Mouse (Mus musculus): ENCODE measurements around the gene Txk. TPM values are rescaled to one million over a fixed set of nuclear protein-coding genes. Genes with fewer than 3 reads are reported as not detected.

The Txk gene
- polyA plus RNA-seq, 1 experiment from 2014 or later, result 0.07 TPM

DNA sequence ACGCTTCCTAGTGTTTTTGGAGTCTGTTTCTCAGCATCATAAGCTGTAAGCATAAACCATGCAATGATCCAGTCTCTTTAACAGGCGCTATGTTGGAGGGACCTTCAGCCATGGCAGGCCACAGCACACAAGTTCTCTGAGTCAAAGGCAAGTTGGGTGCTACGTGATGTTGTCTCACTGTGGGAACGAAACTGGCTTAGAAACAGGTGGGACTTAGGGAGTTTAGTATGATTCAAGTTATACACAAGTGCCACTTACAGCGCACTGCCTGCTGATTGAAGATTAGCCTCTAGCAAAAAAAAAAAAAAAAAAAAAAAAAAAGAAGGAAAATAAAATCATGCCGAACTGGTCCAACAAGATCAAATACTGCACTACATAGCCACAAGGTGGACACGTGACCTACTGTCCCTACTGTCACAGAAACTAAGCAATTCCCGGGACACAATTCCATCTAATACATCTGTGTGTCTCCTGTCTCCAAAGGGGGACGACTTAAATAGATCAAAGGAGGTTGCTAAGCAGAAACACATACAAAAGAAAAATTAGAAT lies 77.5 kb downstream of the Txk start:
- Histone ChIP-seq H3K4me3 (replicated peaks) (no peak overlapping the region), H3K4me2 (replicated peaks) (no peak overlapping the region), H3K27ac (no peak overlapping the region), H3K36me3 (no peaks in the 10 kb centered on the region), H3K9ac (replicated peaks) (no peak overlapping the region), H3K4me1 (replicated peaks) (peaks cover 15% of the 10 kb centered on the region), H3K27me3 (no peaks in the 10 kb centered on the region), H3K9me3 (no peaks in the 10 kb centered on the region)
- no peak for ATAC-seq
- WGBS, result 79% methylated on average over 9 of the region's 9 CpGs

DNA sequence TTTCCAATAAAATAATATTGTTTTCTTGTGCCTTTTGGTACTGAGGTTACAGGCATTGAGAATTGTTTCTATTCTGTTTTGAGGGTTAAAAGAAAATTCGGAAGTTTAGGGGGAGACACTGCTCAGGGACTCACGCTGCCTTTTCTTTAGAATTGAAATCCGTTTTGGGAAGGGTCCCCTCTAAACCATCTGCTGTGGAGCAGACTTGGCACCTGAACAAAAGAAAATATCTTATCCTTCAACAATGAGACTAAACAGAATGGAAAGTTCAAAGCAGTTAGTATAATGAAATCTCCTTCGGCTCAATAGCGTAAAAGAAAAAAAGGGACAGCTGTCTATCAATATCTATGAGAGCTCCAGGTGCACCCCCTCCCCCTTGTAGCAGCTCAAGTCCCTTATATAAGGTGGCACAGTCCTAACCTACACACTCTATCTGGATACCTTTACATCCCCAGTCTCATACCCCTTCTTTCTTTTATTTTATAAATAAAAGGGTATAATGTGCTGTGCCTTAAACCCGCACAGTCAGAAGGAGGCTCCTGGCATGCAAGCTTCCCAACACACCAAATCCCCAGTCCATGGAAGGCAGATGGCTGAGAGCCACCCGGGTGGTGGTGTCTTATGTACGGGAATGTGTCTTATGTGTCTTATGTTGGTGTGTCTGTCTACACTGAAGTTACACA lies 81.4 kb downstream of the Txk start:
- H3K27ac ChIP-seq, result 0 out of 2 replicates have a peak overlapping the region, but pooled peaks have one; percentile 14
- H3K27me3 ChIP-seq, result no peaks in the 10 kb centered on the region
- H3K4me2 ChIP-seq (replicated peaks), result no peak overlapping the region
- H3K36me3 ChIP-seq, result no peaks in the 10 kb centered on the region
- H3K4me3 ChIP-seq (replicated peaks), result no peak overlapping the region
- no peak overlapping the region for H3K9ac ChIP-seq (replicated peaks)
- peak; percentile 87 for ATAC-seq
- WGBS, result 20% methylated on average over 8 of the region's 8 CpGs
- H3K4me1 ChIP-seq (replicated peaks), result peaks cover 19% of the 10 kb centered on the region
- no peaks in the 10 kb centered on the region for H3K9me3 ChIP-seq

DNA sequence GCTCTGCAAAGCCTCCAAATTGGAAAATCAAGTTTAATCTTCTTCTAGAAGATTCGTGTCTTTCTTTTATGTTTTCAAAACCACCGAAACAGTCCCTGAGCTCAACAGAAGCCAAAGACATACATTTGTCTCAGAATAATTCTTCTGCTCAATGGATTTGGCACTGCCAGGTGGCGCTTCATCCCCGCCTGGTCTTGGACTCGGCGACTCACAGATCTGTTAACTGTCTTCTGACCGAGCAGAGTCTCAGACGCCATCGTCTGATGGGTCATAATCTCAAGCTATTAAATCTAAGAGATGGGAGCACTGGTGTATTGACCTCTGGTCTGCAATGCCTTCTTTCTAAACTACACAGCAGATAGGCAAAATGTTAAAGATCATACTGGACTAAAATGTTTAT lies 84.2 kb downstream of the Txk start:
- no peak for ATAC-seq
- H3K4me3 ChIP-seq (replicated peaks), result no peak overlapping the region
- 89% methylated on average over 9 of the region's 9 CpGs for WGBS
- H3K9ac ChIP-seq (replicated peaks), result no peak overlapping the region
- no peaks in the 10 kb centered on the region for H3K36me3 ChIP-seq
- no peaks in the 10 kb centered on the region for H3K9me3 ChIP-seq
- H3K4me2 ChIP-seq (replicated peaks), result no peak overlapping the region
- no peaks in the 10 kb centered on the region for H3K27me3 ChIP-seq
- H3K27ac ChIP-seq, result no peak overlapping the region
- peaks cover 19% of the 10 kb centered on the region for H3K4me1 ChIP-seq (replicated peaks)

GRCm38 (mm10) chr5:72666428-72666827 lies 86.1 kb downstream of the Txk start:
- WGBS, result 62% methylated on average over 7 of the region's 7 CpGs
- 0 out of 2 replicates have a peak, but pooled peaks have one; percentile 32 for ATAC-seq

DNA sequence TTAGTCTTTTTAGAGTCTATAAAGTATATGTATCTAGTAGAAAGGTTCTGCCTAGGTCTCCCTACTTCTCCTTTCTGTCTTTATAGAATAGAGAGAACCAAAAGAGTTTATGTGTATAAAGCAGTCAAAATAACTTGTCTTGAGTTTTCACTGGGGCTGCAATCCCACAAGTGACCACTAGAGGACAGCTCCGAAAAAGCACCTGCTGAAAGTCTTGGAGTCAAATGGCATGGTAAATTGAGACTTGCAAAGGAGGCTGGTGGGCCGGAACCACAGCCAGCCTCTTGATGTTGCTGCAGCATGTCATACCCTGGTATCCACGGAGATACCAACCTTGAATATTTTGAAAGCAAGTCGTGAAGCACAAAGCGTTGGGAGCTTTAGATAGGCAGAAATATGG lies 87.3 kb downstream of the Txk start:
- ATAC-seq, result no peak
- Histone ChIP-seq H3K27me3 (no peaks in the 10 kb centered on the region), H3K9me3 (no peaks in the 10 kb centered on the region), H3K36me3 (no peaks in the 10 kb centered on the region), H3K4me1 (replicated peaks) (0 out of 2 replicates have a peak, but pooled peaks cover 4% of the 10 kb centered on the region), H3K27ac (no peak overlapping the region), H3K9ac (replicated peaks) (no peak overlapping the region), H3K4me3 (replicated peaks) (no peak overlapping the region), H3K4me2 (replicated peaks) (no peak overlapping the region)
- 20% methylated on average over 5 of the region's 5 CpGs for WGBS

More at GRCm38 (mm10) chr5:72666428-72666827, 86.1 kb downstream of the Txk start:
- Histone ChIP-seq H3K36me3 (no peaks in the 10 kb centered on the region), H3K4me3 (replicated peaks) (no peak overlapping the region), H3K27me3 (no peaks in the 10 kb centered on the region), H3K27ac (no peak overlapping the region), H3K4me2 (replicated peaks) (no peak overlapping the region), H3K4me1 (replicated peaks) (peaks cover 13% of the 10 kb centered on the region), H3K9ac (replicated peaks) (no peak overlapping the region), H3K9me3 (no peaks in the 10 kb centered on the region)

DNA sequence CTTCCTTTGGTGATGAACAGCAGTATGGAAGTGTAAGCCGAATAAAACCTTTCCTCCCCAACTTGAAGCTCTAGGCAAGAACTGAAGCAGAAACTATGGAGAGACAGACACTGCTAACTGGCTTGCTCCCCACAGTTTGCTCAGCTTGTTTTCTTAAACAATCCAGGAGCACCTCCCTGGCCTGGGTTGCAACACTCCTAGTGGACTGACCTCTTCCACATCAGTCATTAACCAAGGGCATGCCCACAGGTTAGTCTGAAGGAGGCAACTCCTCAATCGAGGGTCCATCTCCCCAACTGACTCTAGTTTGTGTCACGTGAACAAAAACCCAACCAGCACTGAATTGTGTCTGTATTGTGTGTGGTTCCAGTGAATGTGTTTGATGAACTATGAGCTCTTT lies 87.7 kb downstream of the Txk start:
- no peaks in the 10 kb centered on the region for H3K36me3 ChIP-seq
- H3K4me1 ChIP-seq (replicated peaks), result 0 out of 2 replicates have a peak, but pooled peaks cover 4% of the 10 kb centered on the region
- no peak overlapping the region for H3K27ac ChIP-seq
- no peak for ATAC-seq
- WGBS, result 46% methylated on average over 3 of the region's 3 CpGs
- no peak overlapping the region for H3K9ac ChIP-seq (replicated peaks)
- H3K27me3 ChIP-seq, result no peaks in the 10 kb centered on the region
- H3K4me3 ChIP-seq (replicated peaks), result no peak overlapping the region
- H3K9me3 ChIP-seq, result no peaks in the 10 kb centered on the region
- no peak overlapping the region for H3K4me2 ChIP-seq (replicated peaks)

GRCm38 (mm10) chr5:72664126-72664525 lies 88.5 kb downstream of the Txk start:
- H3K27ac ChIP-seq, result no peak overlapping the region
- H3K4me2 ChIP-seq (replicated peaks), result no peak overlapping the region
- no peaks in the 10 kb centered on the region for H3K9me3 ChIP-seq
- no peaks in the 10 kb centered on the region for H3K36me3 ChIP-seq
- no peak overlapping the region for H3K9ac ChIP-seq (replicated peaks)
- H3K4me3 ChIP-seq (replicated peaks), result no peak overlapping the region
- H3K27me3 ChIP-seq, result no peaks in the 10 kb centered on the region
- ATAC-seq, result no peak
- 77% methylated on average over 5 of the region's 5 CpGs for WGBS
- 0 out of 2 replicates have a peak, but pooled peaks cover 4% of the 10 kb centered on the region for H3K4me1 ChIP-seq (replicated peaks)

DNA sequence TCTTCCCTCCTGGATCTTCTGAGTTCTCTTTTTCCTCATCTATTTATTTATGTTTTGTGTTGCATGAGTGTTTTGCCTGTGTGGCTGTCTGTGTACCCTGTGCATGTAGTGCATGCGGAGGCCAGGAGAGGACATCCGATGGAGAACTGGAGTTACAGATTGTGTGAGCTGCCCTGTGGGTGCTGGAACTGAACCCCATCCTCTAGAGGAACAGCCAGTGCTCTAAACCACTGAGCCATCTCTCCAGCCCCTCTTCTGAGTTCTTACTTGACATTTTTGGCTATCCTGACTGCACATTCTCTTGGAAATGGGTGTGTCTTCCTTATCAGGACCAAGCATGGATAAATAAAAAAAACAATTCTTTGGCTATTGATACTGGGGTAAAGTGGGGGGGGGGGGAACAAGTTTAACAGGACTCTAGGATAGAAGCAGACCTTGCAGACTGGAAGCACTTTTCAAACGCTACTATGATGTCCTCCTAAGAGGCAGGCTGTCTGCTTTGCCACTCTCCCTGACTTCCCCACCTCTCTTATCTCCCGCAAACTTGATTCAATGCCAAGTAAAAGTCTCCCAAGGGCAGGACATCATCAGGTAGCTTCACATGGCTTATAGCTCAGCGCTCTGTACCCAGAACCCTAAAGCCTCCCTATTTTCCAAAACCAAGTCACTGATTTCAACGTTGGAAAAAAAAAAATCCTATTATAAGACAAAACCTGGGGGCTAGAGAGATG lies 91.4 kb downstream of the Txk start:
- Histone ChIP-seq H3K4me1 (replicated peaks) (0 out of 2 replicates have a peak, but pooled peaks cover under 1% of the 10 kb centered on the region), H3K27ac (no peak overlapping the region), H3K4me2 (replicated peaks) (no peak overlapping the region), H3K36me3 (no peaks in the 10 kb centered on the region), H3K27me3 (no peaks in the 10 kb centered on the region), H3K4me3 (replicated peaks) (no peak overlapping the region), H3K9me3 (no peaks in the 10 kb centered on the region), H3K9ac (replicated peaks) (no peak overlapping the region)
- 93% methylated on average over 6 of the region's 6 CpGs for WGBS
- ATAC-seq, result no peak

GRCm38 (mm10) chr5:72658375-72658774 lies 94.2 kb downstream of the Txk start:
- WGBS, result 93% methylated on average over 13 of the region's 13 CpGs
- no peak for ATAC-seq
- Histone ChIP-seq H3K36me3 (no peaks in the 10 kb centered on the region), H3K9ac (replicated peaks) (no peak overlapping the region), H3K4me2 (replicated peaks) (no peak overlapping the region), H3K4me1 (replicated peaks) (no peaks in the 10 kb centered on the region), H3K4me3 (replicated peaks) (no peak overlapping the region), H3K9me3 (no peaks in the 10 kb centered on the region), H3K27ac (no peak overlapping the region), H3K27me3 (no peaks in the 10 kb centered on the region)

GRCm38 (mm10) chr5:72656270-72656791 lies 96.2 kb downstream of the Txk start:
- Histone ChIP-seq H3K4me3 (replicated peaks) (no peak overlapping the region), H3K9ac (replicated peaks) (no peak overlapping the region), H3K36me3 (no peaks in the 10 kb centered on the region), H3K4me1 (replicated peaks) (no peaks in the 10 kb centered on the region), H3K27ac (no peak overlapping the region), H3K9me3 (no peaks in the 10 kb centered on the region), H3K4me2 (replicated peaks) (no peak overlapping the region), H3K27me3 (no peaks in the 10 kb centered on the region)
- ATAC-seq, result no peak
- 72% methylated on average over 7 of the region's 7 CpGs for WGBS

- Histone ChIP-seq H3K9me3 (no peaks in the 10 kb centered on the region), H3K4me2 (replicated peaks) (no peak overlapping the region), H3K36me3 (no peaks in the 10 kb centered on the region), H3K27ac (no peak overlapping the region), H3K27me3 (peaks cover 17% of the 10 kb centered on the region), H3K4me1 (replicated peaks) (0 out of 2 replicates have a peak, but pooled peaks cover under 1% of the 10 kb centered on the region), H3K4me3 (replicated peaks) (no peak overlapping the region), H3K9ac (replicated peaks) (no peak overlapping the region)
- 67% methylated on average over 10 of the region's 10 CpGs for WGBS
- no peak for ATAC-seq
These were observed 99.4 kb downstream of the Txk start for GRCm38 (mm10) chr5:72653068-72653674.

Measured in midbrain, embryonic 13.5 days (tissue).